Mouse (Mus musculus) lung, adult 2 months (tissue): ENCODE measurements around the gene Atxn2.

Experiments used
- CTCF ChIP-seq: fragments of 200-500 bp; IDR thresholded peaks from 2 replicates; pipeline ENCODE4 v1.5.1; 2011; ENCODE audit warnings: mild to moderate bottlenecking, low read length, control low read depth; ENCODE audit not compliant: insufficient read depth
- POLR2A ChIP-seq: fragments of 200-500 bp; IDR thresholded peaks from 2 replicates; pipeline ENCODE4 v1.6.1; 2011; ENCODE audit warnings: low read depth, mild to moderate bottlenecking, control low read depth, low read length, borderline replicate concordance; ENCODE audit errors: extremely low read depth

DNA sequence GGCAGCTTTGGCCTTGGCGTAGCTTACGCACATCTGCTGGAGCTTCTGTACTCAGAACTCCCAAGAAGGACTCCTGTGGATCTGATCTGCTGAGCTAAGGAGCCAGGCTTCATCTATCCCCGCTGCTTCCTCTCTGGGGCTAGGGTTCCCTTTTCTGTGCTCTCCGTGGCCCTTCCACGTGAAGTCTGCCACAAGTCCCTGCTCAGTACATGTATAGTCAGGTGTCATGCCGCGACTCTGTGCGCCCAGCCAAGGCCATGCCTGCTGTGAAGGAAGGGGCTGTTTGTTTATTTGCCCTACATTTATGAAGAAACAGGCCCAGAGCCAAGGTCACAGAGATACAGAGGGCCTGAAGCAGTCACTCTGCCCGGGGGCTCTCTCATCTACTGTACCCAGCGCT lies 130.8 kb downstream of the Atxn2 start:
- no peak for TF ChIP-seq POLR2A
- TF ChIP-seq CTCF, result no peak
